Mouse (Mus musculus) gastrocnemius, adult 18-20 months (tissue): ENCODE measurements at regions not wholly inside any gene's neighbourhood (a gene's known extent, or its start where the extent isn't known, plus 50 kb on each side); places are given as distances from the start of the nearest gene placed in this dataset.
"Not testable (repeated sequence)": the region's sequence is repeated elsewhere in the genome, so short reads cannot be mapped to it uniquely, and the experiment has no call there.

Experiments used
- DNase-seq: peaks from one replicate; pipeline ENCODE4 v3.0.0; 2021; ENCODE audit warnings: low spot score

- DNase-seq: no peak
Observed at GRCm38 (mm10) chr12:8410410-8411341, 89.1 kb downstream of the Rhob start.

DNA sequence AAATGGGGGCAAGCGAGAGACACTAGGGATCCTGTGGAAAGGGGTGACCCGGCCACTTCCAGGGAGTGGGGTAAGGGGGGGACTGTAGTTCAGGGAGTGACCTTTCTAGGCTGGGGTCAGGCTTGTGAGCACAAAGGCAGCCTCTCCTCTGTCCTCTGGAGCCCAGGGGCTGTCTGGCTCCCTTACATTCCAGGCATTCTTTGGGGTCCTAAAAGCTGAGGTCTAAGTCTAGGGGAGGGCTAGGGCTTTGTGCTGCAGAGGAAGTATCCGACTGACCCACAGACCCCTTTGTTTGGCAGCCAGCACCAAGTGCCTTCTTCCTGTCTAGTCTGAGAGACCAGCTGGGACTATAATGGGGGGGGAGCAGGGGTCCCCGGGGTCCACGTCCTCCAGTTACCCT is 88.9 kb downstream of the Hs1bp3 start:
- no peak for DNase-seq

GRCm38 (mm10) chr12:8401376-8401775 is 88.1 kb downstream of the Hs1bp3 start:
- no peak for DNase-seq

GRCm38 (mm10) chr12:8400345-8401130 is 87.3 kb downstream of the Hs1bp3 start:
- no peak for DNase-seq

DNA sequence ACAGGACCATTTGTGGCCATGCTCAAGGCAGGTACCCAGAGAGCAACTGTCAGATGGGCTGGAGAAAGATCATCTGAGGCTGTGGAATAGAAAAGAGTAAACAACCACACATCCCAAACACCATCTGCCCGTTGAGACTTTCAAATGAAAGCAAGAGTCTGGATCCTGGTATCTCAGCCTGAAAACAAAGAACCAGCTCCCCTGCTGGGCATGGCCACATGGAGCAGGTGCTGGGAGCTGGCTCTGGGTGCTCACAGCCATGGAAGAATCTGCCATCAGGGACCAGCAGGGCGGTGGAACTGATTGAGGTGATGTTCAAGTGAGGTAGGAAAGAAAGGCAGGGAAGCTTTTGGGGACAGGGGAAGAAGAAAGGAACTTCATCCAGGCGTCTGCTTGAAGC is 85.6 kb downstream of the Hs1bp3 start:
- DNase-seq: no peak

GRCm38 (mm10) chr12:8396408-8396807 is 83.2 kb downstream of the Hs1bp3 start:
- not testable (repeated sequence) for DNase-seq

DNA sequence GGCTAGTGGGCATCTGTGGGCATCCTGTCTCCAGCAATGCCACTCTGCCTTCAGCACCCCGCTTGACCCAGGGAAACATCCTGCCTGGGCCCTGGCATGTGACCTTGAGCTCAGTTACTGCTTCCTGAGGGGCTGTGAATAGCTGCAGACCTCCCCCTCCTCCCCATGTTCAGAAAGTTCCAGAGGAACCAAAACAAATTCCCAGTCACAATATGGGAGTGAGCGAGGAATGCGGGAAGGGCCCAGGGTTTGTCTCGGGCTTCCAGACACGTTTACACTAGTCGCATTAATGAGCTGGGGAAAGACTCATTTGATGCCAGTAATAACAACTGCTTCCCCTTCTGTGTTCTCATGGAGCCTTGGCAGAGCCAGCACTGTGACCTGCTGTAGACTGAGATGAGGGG is 81.7 kb downstream of the Hs1bp3 start:
- no peak for DNase-seq

DNA sequence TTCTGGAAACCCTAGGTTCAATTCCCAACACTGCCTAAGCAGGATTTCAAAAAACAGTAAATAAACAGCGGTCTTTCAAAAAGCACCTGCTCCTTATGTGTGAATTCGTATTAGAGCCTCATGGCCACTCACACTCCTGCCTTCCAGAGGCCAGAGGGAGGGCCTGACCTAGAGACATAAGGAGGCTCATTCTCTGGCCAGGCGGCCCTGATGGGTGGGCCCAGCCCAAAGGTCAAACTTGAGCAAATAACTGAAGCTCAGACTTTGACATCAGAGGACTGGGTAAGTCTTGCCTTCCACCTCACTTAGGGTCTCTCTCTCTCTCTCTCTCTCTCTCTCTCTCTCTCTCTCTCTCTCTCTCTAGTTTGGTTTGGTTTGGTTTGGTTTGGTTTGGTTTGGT is 80.7 kb downstream of the Hs1bp3 start:
- no peak for DNase-seq
